Mouse (Mus musculus) limb, embryonic 15.5 days (tissue): ENCODE measurements around the gene Rbfox2. TPM values are rescaled to one million over a fixed set of nuclear protein-coding genes. Genes with fewer than 3 reads are reported as not detected.

ENCODE experiments used
- ATAC-seq: fragments of 200-750 bp; cut with Nextera tagmentation; 2 replicates; pipeline ENCODE4 v1.8.0; 2017; ENCODE audit warnings: low read depth, moderate TSS enrichment; ENCODE audit not compliant: insufficient number of reproducible peaks, low FRiP score, low TSS enrichment
- H3K27ac ChIP-seq: fragments of 300-500 bp; sonication (generic); 2 replicates; pipeline ENCODE4 v1.5.1; 2015; ENCODE audit warnings: moderate library complexity, mild to moderate bottlenecking, inconsistent platforms
- H3K27me3 ChIP-seq: fragments of 300-500 bp; sonication (generic); 2 replicates; pipeline ENCODE4 v1.6.1; 2015; ENCODE audit warnings: inconsistent platforms
- H3K36me3 ChIP-seq: fragments of 300-500 bp; sonication (generic); 2 replicates; pipeline ENCODE4 v1.6.1; 2015; ENCODE audit warnings: inconsistent platforms
- H3K4me1 ChIP-seq: fragments of 300-500 bp; sonication (generic); 2 replicates; pipeline ENCODE4 v1.6.1; 2015; ENCODE audit warnings: inconsistent platforms
- H3K4me2 ChIP-seq: fragments of 300-500 bp; sonication (generic); 2 replicates; pipeline ENCODE4 v1.6.1; 2015; ENCODE audit warnings: mild to moderate bottlenecking, inconsistent platforms
- H3K4me3 ChIP-seq: fragments of 300-500 bp; sonication (generic); 2 replicates; pipeline ENCODE4 v1.5.1; 2015; ENCODE audit warnings: mild to moderate bottlenecking, inconsistent platforms
- H3K9ac ChIP-seq: fragments of 300-500 bp; sonication (generic); 2 replicates; pipeline ENCODE4 v1.6.1; 2015; ENCODE audit warnings: inconsistent platforms
- H3K9me3 ChIP-seq: fragments of 300-500 bp; sonication (generic); 2 replicates; pipeline ENCODE4 v1.6.1; 2016; ENCODE audit warnings: inconsistent platforms
- WGBS: fragments of 180-500 bp; shearing (Covaris S2); methylation state at CpG from one replicate; pipeline ENCODE4 v1.1.7; 2015; 5-methylcytosine and 5-hydroxymethylcytosine counted together
- polyA plus RNA-seq: library from polyadenylated mRNA; unstranded; fragments of >200 nt; fragmentation: Nextera tagmentation; extraction: Ambion mirVana; gene quantifications from 2 replicates; pipeline ENCODE4 v1.2.1, GENCODE M21; 2015

Rbfox2 gene
- polyA plus RNA-seq, 1 experiment from 2014 or later: 73.2 TPM

DNA sequence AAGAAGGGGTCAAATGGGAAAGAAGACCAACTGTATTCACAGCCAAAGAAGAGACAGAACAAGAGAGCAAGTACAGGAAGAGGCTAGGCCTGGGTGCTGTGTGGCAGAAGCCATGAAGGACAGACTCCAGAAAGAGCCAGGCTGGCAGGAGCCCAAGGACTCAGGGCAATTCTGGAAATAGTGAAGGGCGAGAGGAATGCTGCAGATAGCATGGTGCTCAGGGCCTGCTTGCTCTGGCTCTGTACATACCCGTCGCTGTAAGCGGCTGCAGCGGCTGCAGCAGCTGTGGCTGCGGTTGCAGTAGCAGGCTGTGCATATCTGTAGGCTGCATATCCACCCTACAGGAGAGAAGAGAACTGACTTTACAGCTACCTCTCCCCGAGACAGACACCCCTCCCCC lies 221.0 kb downstream of the Rbfox2 start:
- ATAC-seq: no peak
- Histone ChIP-seq H3K36me3 (peaks cover 78% of the 10 kb centered on the region), H3K9ac (no peak overlapping the region), H3K4me1 (peaks cover 14% of the 10 kb centered on the region), H3K27ac (no peak overlapping the region), H3K4me3 (no peak overlapping the region), H3K27me3 (no peaks in the 10 kb centered on the region), H3K4me2 (no peak overlapping the region), H3K9me3 (no peaks in the 10 kb centered on the region)
- WGBS: 87% methylated on average over 7 of the region's 7 CpGs

GRCm38 (mm10) chr15:77081454-77081853 lies 225.3 kb downstream of the Rbfox2 start:
- H3K9ac ChIP-seq: no peak overlapping the region
- peaks cover 24% of the 10 kb centered on the region for H3K4me1 ChIP-seq
- peak overlapping the region; percentile 55 for H3K27ac ChIP-seq
- H3K27me3 ChIP-seq: no peaks in the 10 kb centered on the region
- H3K4me3 ChIP-seq: no peak overlapping the region
- H3K4me2 ChIP-seq: no peak overlapping the region
- no peak for ATAC-seq
- 75% methylated on average over 5 of the region's 5 CpGs for WGBS
- H3K9me3 ChIP-seq: no peaks in the 10 kb centered on the region
- peaks cover 74% of the 10 kb centered on the region for H3K36me3 ChIP-seq

- 74% methylated on average over 14 of the region's 14 CpGs for WGBS
- Histone ChIP-seq H3K36me3 (peaks cover 77% of the 10 kb centered on the region), H3K9ac (no peak overlapping the region), H3K27ac (peak overlapping the region; percentile 55), H3K4me1 (peaks cover 24% of the 10 kb centered on the region), H3K4me3 (no peak overlapping the region), H3K4me2 (no peak overlapping the region), H3K27me3 (no peaks in the 10 kb centered on the region), H3K9me3 (no peaks in the 10 kb centered on the region)
- ATAC-seq: 0 out of 2 replicates have a peak, but pooled peaks have one; percentile 46
Observed at GRCm38 (mm10) chr15:77080684-77081254, 226.0 kb downstream of the Rbfox2 start.

GRCm38 (mm10) chr15:77079890-77080361 lies 226.9 kb downstream of the Rbfox2 start:
- H3K27me3 ChIP-seq: no peaks in the 10 kb centered on the region
- WGBS: 70% methylated on average over 11 of the region's 11 CpGs
- no peak for ATAC-seq
- H3K27ac ChIP-seq: peak overlapping the region; percentile 44
- H3K9ac ChIP-seq: no peak overlapping the region
- no peak overlapping the region for H3K4me2 ChIP-seq
- H3K36me3 ChIP-seq: peaks cover 74% of the 10 kb centered on the region
- H3K9me3 ChIP-seq: no peaks in the 10 kb centered on the region
- H3K4me3 ChIP-seq: no peak overlapping the region
- peaks cover 24% of the 10 kb centered on the region for H3K4me1 ChIP-seq

GRCm38 (mm10) chr15:77079256-77079822 lies 227.5 kb downstream of the Rbfox2 start:
- no peak overlapping the region for H3K9ac ChIP-seq

GRCm38 (mm10) chr15:77078786-77079185 lies 228.0 kb downstream of the Rbfox2 start:
- Histone ChIP-seq H3K4me1 (peaks cover 24% of the 10 kb centered on the region), H3K9me3 (no peaks in the 10 kb centered on the region), H3K27ac (no peak overlapping the region), H3K36me3 (peaks cover 65% of the 10 kb centered on the region), H3K4me2 (no peak overlapping the region), H3K27me3 (no peaks in the 10 kb centered on the region), H3K4me3 (no peak overlapping the region), H3K9ac (no peak overlapping the region)
- 73% methylated on average over 3 of the region's 3 CpGs for WGBS
- no peak for ATAC-seq

More at GRCm38 (mm10) chr15:77079256-77079822, 227.5 kb downstream of the Rbfox2 start:
- WGBS: 80% methylated on average over 14 of the region's 14 CpGs
- no peak overlapping the region for H3K4me2 ChIP-seq
- H3K27me3 ChIP-seq: no peaks in the 10 kb centered on the region
- peaks cover 69% of the 10 kb centered on the region for H3K36me3 ChIP-seq
- H3K9me3 ChIP-seq: no peaks in the 10 kb centered on the region
- H3K27ac ChIP-seq: peak overlapping the region; percentile 44
- peaks cover 24% of the 10 kb centered on the region for H3K4me1 ChIP-seq
- no peak for ATAC-seq
- H3K4me3 ChIP-seq: no peak overlapping the region

DNA sequence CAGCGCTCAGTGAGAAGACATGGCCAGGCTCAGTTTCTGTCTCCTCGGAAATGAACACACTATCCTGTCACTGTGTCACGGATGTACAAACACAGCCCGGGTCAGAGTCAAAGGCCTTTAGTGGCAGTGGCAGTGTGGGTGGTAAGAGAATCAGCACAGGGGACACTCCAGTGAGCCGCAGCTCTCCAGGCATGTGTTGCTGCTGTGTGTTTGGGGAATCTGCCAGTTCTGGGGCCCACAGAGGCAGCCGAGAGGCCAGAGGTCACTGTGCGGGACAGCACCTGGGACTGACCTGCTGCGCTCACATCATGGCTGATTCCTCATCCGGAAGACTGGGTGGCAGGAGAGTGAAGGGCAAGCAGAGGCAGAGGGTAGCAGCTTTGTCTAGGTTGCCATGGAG lies 228.9 kb downstream of the Rbfox2 start:
- WGBS: 92% methylated on average over 9 of the region's 9 CpGs

GRCm38 (mm10) chr15:77076523-77076922 lies 230.3 kb downstream of the Rbfox2 start:
- no peaks in the 10 kb centered on the region for H3K9me3 ChIP-seq
- ATAC-seq: no peak
- no peak overlapping the region for H3K4me3 ChIP-seq
- peaks cover 28% of the 10 kb centered on the region for H3K4me1 ChIP-seq
- no peak overlapping the region for H3K4me2 ChIP-seq
- H3K27me3 ChIP-seq: no peaks in the 10 kb centered on the region
- 79% methylated on average over 3 of the region's 3 CpGs for WGBS
- no peak overlapping the region for H3K27ac ChIP-seq
- H3K9ac ChIP-seq: no peak overlapping the region
- H3K36me3 ChIP-seq: peaks cover 44% of the 10 kb centered on the region

More for the DNA sequence above, 228.9 kb downstream of the Rbfox2 start:
- Histone ChIP-seq H3K4me2 (no peak overlapping the region), H3K4me1 (peaks cover 20% of the 10 kb centered on the region), H3K36me3 (peaks cover 58% of the 10 kb centered on the region), H3K9me3 (no peaks in the 10 kb centered on the region), H3K27ac (no peak overlapping the region), H3K9ac (no peak overlapping the region), H3K4me3 (no peak overlapping the region), H3K27me3 (no peaks in the 10 kb centered on the region)
- ATAC-seq: no peak

GRCm38 (mm10) chr15:77072556-77073163 lies 234.1 kb downstream of the Rbfox2 start:
- H3K9me3 ChIP-seq: no peaks in the 10 kb centered on the region
- WGBS: 81% methylated on average over 4 of the region's 4 CpGs
- H3K36me3 ChIP-seq: peaks cover 24% of the 10 kb centered on the region
- H3K4me3 ChIP-seq: no peak overlapping the region
- peaks cover 21% of the 10 kb centered on the region for H3K4me1 ChIP-seq
- no peak overlapping the region for H3K9ac ChIP-seq
- H3K27ac ChIP-seq: no peak overlapping the region
- H3K27me3 ChIP-seq: no peaks in the 10 kb centered on the region
- H3K4me2 ChIP-seq: no peak overlapping the region
- no peak for ATAC-seq

- Histone ChIP-seq H3K9ac (no peak overlapping the region), H3K4me1 (peaks cover 21% of the 10 kb centered on the region), H3K36me3 (peaks cover 13% of the 10 kb centered on the region), H3K4me3 (no peak overlapping the region), H3K9me3 (no peaks in the 10 kb centered on the region), H3K27me3 (no peaks in the 10 kb centered on the region), H3K4me2 (no peak overlapping the region), H3K27ac (0 out of 2 replicates have a peak overlapping the region, but pooled peaks have one; percentile 24)
- WGBS: 13% methylated on average over 10 of the region's 10 CpGs
- ATAC-seq: no peak
Observed at GRCm38 (mm10) chr15:77071501-77071900, 235.3 kb downstream of the Rbfox2 start.

DNA sequence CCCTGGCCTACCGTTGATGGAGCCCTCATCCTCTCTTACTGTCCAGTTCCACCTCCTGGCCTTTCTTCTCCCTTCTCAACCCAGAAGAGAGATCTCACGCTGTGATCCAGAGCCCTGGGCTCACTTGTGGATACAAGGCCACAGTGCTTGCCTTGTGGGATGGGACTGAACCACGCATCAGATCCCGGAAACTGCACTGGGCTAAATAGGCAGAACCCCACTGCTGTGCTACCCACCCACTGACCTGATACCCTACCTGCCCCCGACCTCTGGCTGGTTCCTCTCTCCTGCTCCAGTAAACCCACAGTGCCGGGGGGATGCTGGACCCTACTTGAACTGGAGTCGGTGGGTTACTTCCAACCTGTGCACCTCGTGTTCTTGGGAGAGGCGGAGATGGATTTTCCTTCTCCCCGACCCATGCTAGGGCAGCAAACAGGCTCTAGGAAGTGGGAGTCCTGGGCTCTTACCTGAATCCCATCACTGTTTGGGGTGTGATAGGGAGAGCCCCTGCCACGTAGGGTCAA lies 236.0 kb downstream of the Rbfox2 start:
- no peak overlapping the region for H3K4me3 ChIP-seq
- no peak overlapping the region for H3K9ac ChIP-seq
- ATAC-seq: no peak
- no peaks in the 10 kb centered on the region for H3K27me3 ChIP-seq
- H3K4me2 ChIP-seq: no peak overlapping the region
- no peaks in the 10 kb centered on the region for H3K9me3 ChIP-seq
- WGBS: 86% methylated on average over 11 of the region's 11 CpGs
- peaks cover 6% of the 10 kb centered on the region for H3K36me3 ChIP-seq
- H3K27ac ChIP-seq: 0 out of 2 replicates have a peak overlapping the region, but pooled peaks have one; percentile 24
- peaks cover 21% of the 10 kb centered on the region for H3K4me1 ChIP-seq

DNA sequence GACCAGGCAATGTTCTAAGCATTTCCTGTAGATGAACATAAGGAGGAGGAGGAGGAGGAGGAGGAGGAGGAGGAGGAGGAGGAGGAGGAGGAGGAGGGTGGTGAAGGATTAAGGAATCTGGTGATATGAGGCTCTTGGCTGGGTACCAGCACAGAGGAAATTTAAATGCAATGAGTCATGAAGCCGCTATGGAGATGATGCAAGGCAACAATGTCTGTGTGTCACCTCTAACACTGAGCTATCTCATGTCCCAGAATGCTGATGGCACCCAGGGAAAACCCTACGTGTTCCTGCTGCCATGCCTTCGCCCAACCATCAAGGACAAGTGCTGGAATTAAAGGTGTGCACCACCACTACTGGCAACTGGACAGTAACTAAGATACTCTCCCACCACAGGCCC lies 237.8 kb downstream of the Rbfox2 start:
- H3K27me3 ChIP-seq: no peaks in the 10 kb centered on the region
- no peak for ATAC-seq
- no peaks in the 10 kb centered on the region for H3K9me3 ChIP-seq

More for the DNA sequence above, 237.8 kb downstream of the Rbfox2 start:
- Histone ChIP-seq H3K4me2 (no peak overlapping the region), H3K4me3 (no peak overlapping the region), H3K4me1 (peaks cover 21% of the 10 kb centered on the region), H3K27ac (no peak overlapping the region), H3K9ac (no peak overlapping the region), H3K36me3 (no peaks in the 10 kb centered on the region)
- 85% methylated on average over 3 of the region's 3 CpGs for WGBS
